Mouse (Mus musculus) heart, adult 9 months (tissue): Measurements from ENCODE around the gene Trib3.
"Not testable (repeated sequence)": the region's sequence is repeated elsewhere in the genome, so short reads cannot be mapped to it uniquely, and the experiment has no call there.

Source experiments
- DNase-seq, 2 experiments: peaks; one replicate each; pipeline ENCODE4 v3.0.0; 2022; ENCODE audit warnings: low spot score in 2 of 2

The Trib3 gene

DNA sequence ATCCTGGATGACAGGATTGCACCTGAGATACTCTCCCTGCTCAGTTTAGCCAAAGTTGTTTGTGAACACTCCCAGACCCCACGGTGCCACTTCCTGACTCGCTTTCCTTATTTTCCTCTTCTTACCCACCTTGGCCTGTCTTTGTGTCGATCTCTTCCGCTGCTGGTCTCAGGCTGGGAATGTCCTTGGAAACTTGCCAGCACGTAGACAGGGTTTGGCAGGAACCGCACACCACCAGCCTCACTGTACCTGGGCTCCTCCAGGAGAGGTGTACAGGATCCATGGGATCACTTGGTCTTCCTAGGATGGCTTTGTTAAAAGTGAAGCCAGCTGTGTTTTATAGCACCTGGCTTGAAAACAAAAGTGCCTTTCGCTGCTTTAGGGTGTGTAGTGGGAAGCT lies 30.8 kb downstream of the Trib3 start:
- no peak for DNase-seq

GRCm38 (mm10) chr2:152307186-152307585 lies 36.6 kb downstream of the Trib3 start:
- DNase-seq: no peak

DNA sequence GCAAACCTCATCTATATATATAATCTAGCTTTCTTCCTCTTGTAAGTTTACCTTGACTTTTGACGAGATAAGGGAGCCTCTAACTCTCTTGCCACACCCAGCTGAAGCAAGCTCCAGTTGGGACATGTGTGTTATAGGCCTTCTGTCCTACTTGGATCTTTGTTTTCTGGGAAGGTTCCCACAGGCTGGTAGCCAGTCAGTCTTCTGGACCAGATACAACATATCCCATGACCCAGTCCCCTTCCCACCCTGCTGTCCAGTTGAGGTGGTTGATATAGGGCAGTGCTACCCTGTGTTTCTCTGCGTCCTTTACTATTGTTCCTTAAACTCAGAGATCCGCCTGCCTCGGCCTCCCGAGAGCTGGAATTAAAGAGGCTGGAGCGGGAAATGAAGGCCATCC lies 38.4 kb downstream of the Trib3 start:
- DNase-seq: no peak

DNA sequence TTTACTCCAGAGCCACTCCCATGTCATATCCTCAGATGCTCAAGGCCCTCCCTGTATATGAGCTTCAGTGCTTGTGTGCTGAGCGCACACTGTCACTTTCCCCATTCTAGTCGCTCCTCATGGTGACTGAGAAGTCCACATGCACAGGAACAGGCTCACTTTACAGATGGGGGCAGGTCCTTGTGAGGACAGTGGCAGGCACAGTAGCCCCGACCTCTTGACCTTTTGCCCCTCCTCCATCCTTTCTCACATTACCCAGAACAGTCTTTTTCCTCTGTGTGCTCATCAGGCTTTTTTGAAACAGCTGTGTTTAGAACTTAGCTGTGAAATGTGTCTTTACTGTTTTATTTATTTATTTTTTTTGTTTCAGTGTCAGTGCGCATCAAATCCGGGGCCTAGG lies 40.1 kb downstream of the Trib3 start:
- DNase-seq: no peak

DNA sequence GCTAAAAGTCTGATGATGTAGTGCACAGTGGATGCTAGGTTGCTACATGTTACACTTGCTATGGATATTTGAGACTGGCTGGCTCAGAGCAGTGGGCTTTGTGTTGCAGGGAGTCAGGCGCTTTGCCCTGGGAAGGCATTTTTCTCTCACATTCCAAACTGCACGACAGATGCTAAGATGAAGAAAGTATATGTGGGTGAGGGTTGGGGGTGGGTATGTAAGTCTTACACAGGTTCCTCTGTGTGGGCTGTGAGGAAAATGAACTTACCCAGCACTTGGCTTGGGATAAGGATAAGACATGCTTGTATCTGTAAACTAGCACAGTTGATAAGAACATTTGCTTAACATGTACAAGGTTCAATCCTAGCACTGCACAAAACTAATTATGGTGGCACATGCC lies 41.0 kb downstream of the Trib3 start:
- DNase-seq: no peak

GRCm38 (mm10) chr2:152294541-152294940 lies 49.3 kb downstream of the Trib3 start:
- no peak for DNase-seq

GRCm38 (mm10) chr2:152293727-152294475 lies 49.9 kb downstream of the Trib3 start, which contains the start of gene Tbc1d20:
TSS of gene Tbc1d20 (plus strand) at chr2:152293828.
- DNase-seq: peak; percentile 92 to 94

DNA sequence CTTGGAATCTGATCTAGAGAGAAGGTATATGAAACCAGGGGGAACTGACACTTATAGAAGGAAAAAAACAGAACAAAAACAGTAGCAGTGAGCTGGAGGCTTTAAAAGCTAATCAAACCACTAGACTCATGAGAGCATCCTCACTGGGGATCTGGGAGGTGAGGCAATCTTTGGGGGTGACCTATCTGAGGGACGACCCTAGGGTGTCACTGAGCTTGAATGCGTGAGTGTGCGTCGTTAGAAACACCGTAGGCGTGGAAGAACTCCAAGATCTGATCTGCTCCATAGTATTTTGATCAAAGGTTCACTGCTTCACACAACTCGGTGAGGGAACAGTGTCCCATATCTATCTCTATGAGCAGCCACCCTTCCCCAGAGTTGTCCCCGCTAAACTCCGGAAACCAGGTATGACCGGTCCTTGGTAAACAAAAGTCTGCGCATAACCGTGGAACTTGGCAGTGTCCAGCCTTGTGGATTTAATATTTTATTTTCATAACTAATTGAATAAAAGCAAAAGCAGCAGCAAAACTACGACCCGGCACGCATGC lies 50.6 kb downstream of the Trib3 start:
- DNase-seq: no peak

DNA sequence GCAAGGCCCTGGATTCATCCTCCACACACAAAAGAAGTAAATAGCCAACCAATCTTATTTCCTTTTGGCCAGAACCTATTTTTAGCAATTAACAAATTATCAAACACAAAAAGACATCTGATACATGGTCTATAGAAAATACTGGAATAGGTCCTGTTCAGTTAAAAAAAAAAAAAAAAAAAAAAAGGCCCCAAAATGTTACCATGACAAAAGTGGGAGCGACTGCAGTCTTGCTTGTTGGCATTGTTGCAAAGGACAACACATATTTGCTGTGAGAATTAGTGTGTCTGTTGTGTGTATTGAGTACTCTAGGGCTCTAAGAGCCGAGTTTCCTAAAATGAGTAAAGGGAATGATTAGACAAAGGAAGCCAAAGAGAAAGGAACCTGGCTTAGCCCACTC lies 51.4 kb downstream of the Trib3 start:
- no peak for DNase-seq

GRCm38 (mm10) chr2:152289623-152290022 lies 54.2 kb downstream of the Trib3 start:
- not testable (repeated sequence) for DNase-seq

- no peak for DNase-seq
Measured at GRCm38 (mm10) chr2:152288046-152288445, 55.8 kb downstream of the Trib3 start.

DNA sequence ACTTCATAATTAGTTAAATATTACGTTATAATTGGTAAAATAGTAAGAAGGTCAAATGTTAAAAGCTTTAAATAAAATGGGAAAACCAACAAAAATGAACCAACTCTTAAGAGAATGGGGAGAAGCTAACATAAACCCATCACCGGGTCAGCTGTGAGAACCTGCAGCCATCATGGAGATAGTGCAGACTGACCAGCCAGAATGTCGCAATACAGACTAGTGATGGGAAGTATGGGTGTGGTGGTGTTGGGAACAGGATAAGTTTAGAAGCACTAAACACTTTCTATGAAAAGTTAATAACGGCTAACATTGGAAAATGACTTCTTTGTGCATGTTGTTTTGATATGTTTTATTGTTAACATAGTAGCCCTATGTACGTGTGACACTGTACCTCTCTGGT lies 56.3 kb downstream of the Trib3 start:
- DNase-seq: no peak
